Mouse (Mus musculus) frontal cortex, postnatal 25 days (tissue): ENCODE results near the gene Oxnad1.

Source experiments
- DNase-seq, 2 experiments: peaks; one replicate each; pipeline ENCODE4 v3.0.0; 2022; ENCODE audit warnings: low spot score in 2 of 2

The Oxnad1 gene

GRCm38 (mm10) chr14:32144734-32145133, 59.6 kb downstream of the Oxnad1 start:
- no peak for DNase-seq

- no peak for DNase-seq
These were observed 60.2 kb downstream of the Oxnad1 start for GRCm38 (mm10) chr14:32145401-32145800.

GRCm38 (mm10) chr14:32145809-32146511, 60.8 kb downstream of the Oxnad1 start:
- DNase-seq = no peak

GRCm38 (mm10) chr14:32146578-32146977, 61.4 kb downstream of the Oxnad1 start:
- DNase-seq = no peak

GRCm38 (mm10) chr14:32150872-32151271, 65.7 kb downstream of the Oxnad1 start:
- no peak for DNase-seq

GRCm38 (mm10) chr14:32152243-32152965, 67.2 kb downstream of the Oxnad1 start:
- DNase-seq = no peak
